Mouse (Mus musculus): ENCODE data around the gene Zbed6.

DNA sequence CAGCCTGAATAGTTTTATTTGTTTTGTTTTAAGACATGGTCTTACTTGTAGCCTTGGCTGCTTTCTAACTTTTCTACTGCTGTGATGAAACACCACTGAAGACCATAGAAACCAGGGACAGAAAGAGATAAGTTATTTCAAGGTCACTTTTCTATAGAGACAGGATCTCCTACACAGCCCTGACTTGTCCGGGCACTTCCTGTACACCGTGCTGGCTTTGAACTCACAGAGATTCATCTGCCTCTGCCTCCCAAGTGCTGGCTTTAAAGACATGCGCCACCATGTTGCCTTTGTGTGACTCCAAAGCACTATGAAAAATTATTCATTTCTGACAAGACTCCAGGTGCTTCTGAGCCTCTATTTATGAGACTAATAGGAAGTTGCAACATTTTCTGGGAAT, 10.6 kb upstream of the Zbed6 start:
- TF ChIP-seq TBP (conservative IDR thresholded peaks at IDR 0.05; ENCODE audit: low read depth, low read length) (no peak), POLR2A (IDR thresholded peaks at IDR 0.05; ENCODE audit: low read depth, low read length) (no peak), TCF12 (IDR thresholded peaks at IDR 0.05; ENCODE audit: low read depth, low read length) (no peak), HCFC1 (IDR thresholded peaks at IDR 0.05; ENCODE audit: low read depth, low read length) (no peak), SMC3 (IDR thresholded peaks at IDR 0.05; ENCODE audit: low read depth, low read length) (no peak), CTCF (conservative IDR thresholded peaks at IDR 0.05 in 1 of 2, IDR thresholded peaks at IDR 0.05 in 1 of 2; ENCODE audit: low read depth in 2 of 2, low read length in 2 of 2) (no peak)

Measured in CH12.LX (cell line).